Mouse (Mus musculus) intestine, embryonic 15.5 days (tissue): ENCODE measurements around the gene Ptprb. TPM values are rescaled to one million over a fixed set of nuclear protein-coding genes. Genes with fewer than 3 reads are reported as not detected.
A peak's percentile ranks its signal among the peaks of the same experiment; 100 is the strongest.

Experiments used
- ATAC-seq: fragments of 200-750 bp; cut with Nextera tagmentation; 2 replicates; pipeline ENCODE4 v1.8.0; 2017; ENCODE audit warnings: moderate TSS enrichment, moderate library complexity
- H3K27ac ChIP-seq: fragments of 300-500 bp; sonication (generic); 2 replicates; pipeline ENCODE4 v1.5.1; 2015; ENCODE audit warnings: mild to moderate bottlenecking, inconsistent platforms
- H3K27me3 ChIP-seq: fragments of 300-500 bp; sonication (generic); replicated peaks from 2 replicates; pipeline ENCODE4 v1.6.1; 2015; ENCODE audit warnings: inconsistent platforms
- H3K36me3 ChIP-seq: fragments of 300-500 bp; sonication (generic); 2 replicates; pipeline ENCODE4 v1.6.1; 2015; ENCODE audit warnings: inconsistent platforms
- H3K4me1 ChIP-seq: fragments of 300-500 bp; sonication (generic); replicated peaks from 2 replicates; pipeline ENCODE4 v1.6.1; 2015; ENCODE audit warnings: inconsistent platforms
- H3K4me2 ChIP-seq: fragments of 300-500 bp; sonication (generic); replicated peaks from 2 replicates; pipeline ENCODE4 v1.6.1; 2015; ENCODE audit warnings: mild to moderate bottlenecking, inconsistent platforms
- H3K4me3 ChIP-seq: fragments of 300-500 bp; sonication (generic); replicated peaks from 2 replicates; pipeline ENCODE4 v1.5.1; 2015; ENCODE audit warnings: inconsistent platforms
- H3K9ac ChIP-seq: fragments of 300-500 bp; sonication (generic); 2 replicates; pipeline ENCODE4 v1.6.1; 2015; ENCODE audit warnings: inconsistent platforms
- H3K9me3 ChIP-seq: fragments of 300-500 bp; sonication (generic); 2 replicates; pipeline ENCODE4 v1.6.1; 2016; ENCODE audit warnings: inconsistent platforms
- WGBS: fragments of 180-500 bp; shearing (Covaris S2); methylation state at CpG from one replicate; pipeline ENCODE4 v1.1.7; 2015; 5-methylcytosine and 5-hydroxymethylcytosine counted together
- polyA plus RNA-seq: library from polyadenylated mRNA; unstranded; fragments of >200 nt; fragmentation: Nextera tagmentation; extraction: Ambion mirVana; gene quantifications from 2 replicates; pipeline ENCODE4 v1.2.1, GENCODE M21; 2015

The Ptprb gene
- polyA plus RNA-seq, 1 experiment from 2014 or later: 4.7 TPM

DNA sequence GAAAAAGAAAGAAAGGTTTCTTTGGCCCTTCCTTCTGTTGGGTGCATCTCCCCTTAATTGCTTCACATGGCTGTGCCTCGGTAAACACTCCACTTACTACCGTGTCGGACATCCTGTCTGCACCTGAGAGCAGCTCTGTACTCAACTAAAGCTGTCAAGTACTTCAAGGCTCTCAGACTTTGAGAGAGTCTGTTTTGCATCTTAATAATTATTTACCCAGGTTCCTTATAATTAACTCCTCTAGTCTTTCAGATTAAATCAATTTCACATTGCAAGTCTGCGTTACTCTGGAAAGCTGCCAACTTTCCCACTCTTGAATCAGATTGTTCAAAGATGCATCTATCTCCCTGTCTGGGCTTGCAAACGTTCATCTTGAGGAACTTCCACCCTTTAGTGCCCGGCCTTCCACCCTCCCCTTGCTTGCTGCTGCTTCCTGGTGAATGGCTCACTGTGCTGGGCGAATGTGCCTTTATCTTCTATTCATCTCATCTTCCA, 111.1 kb downstream of the Ptprb start:
- no peak overlapping the region for H3K27ac ChIP-seq
- no peaks in the 10 kb centered on the region for H3K9me3 ChIP-seq
- H3K36me3 ChIP-seq: no peaks in the 10 kb centered on the region
- H3K27me3 ChIP-seq: no peaks in the 10 kb centered on the region
- H3K4me3 ChIP-seq: no peak overlapping the region
- no peak overlapping the region for H3K9ac ChIP-seq
- H3K4me2 ChIP-seq: no peak overlapping the region
- 34% methylated on average over 7 of the region's 7 CpGs for WGBS
- no peaks in the 10 kb centered on the region for H3K4me1 ChIP-seq
- no peak for ATAC-seq

DNA sequence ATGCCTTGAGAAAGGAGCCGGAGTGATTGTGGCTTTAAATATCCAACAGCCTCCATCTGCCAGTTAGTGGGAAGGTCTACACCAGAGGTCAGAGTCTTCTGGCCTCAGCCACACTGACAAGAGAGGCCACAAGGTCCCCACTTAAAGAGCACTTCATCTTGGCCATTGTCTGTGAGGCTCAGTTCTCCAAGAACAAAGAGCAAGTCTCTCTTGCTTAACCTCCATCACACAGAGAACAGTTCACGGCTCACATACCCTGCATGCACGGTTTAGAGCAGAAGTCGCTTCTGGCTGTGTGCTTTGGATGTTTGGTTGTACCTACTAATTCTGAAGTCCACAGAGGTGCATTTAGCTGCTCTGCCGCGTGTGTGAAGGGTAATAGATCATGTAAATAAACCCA, 113.5 kb downstream of the Ptprb start:
- no peak for ATAC-seq
- H3K4me1 ChIP-seq: no peaks in the 10 kb centered on the region
- no peaks in the 10 kb centered on the region for H3K9me3 ChIP-seq
- no peak overlapping the region for H3K27ac ChIP-seq
- H3K36me3 ChIP-seq: no peaks in the 10 kb centered on the region
- H3K4me3 ChIP-seq: no peak overlapping the region
- H3K9ac ChIP-seq: no peak overlapping the region
- 67% methylated on average over 6 of the region's 6 CpGs for WGBS
- no peaks in the 10 kb centered on the region for H3K27me3 ChIP-seq
- no peak overlapping the region for H3K4me2 ChIP-seq

GRCm38 (mm10) chr10:116393790-116394475, 118.6 kb downstream of the Ptprb start:
- Histone ChIP-seq H3K27me3 (no peaks in the 10 kb centered on the region), H3K36me3 (no peaks in the 10 kb centered on the region), H3K9me3 (no peaks in the 10 kb centered on the region), H3K4me2 (no peak overlapping the region), H3K4me1 (no peaks in the 10 kb centered on the region), H3K9ac (no peak overlapping the region), H3K4me3 (no peak overlapping the region), H3K27ac (no peak overlapping the region)
- no peak for ATAC-seq
- 64% methylated on average over 9 of the region's 9 CpGs for WGBS

DNA sequence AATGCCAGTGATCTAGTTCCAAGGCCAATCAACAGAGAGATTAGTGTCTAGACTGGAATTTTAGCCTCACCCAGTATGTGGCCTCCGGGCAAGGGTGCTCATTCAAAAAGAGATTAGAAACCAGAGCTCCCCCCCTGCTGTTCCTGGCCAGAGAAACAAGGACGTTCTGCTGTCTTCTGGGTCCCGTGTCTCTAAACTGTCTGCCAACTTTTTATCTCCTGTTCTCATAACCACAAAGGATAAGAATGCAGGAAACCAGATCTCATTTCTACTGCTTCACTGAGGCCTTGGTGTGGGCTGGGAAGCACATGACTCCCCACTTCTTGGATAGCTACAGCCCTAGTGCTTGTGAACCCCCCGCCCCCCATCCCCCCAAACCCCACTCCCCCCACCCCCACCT, 119.3 kb downstream of the Ptprb start:
- Histone ChIP-seq H3K4me3 (no peak overlapping the region), H3K27me3 (no peaks in the 10 kb centered on the region), H3K4me1 (no peaks in the 10 kb centered on the region), H3K4me2 (no peak overlapping the region), H3K9me3 (no peaks in the 10 kb centered on the region), H3K9ac (no peak overlapping the region), H3K36me3 (no peaks in the 10 kb centered on the region), H3K27ac (no peak overlapping the region)
- ATAC-seq: no peak
- 45% methylated on average over 4 of the region's 4 CpGs for WGBS

DNA sequence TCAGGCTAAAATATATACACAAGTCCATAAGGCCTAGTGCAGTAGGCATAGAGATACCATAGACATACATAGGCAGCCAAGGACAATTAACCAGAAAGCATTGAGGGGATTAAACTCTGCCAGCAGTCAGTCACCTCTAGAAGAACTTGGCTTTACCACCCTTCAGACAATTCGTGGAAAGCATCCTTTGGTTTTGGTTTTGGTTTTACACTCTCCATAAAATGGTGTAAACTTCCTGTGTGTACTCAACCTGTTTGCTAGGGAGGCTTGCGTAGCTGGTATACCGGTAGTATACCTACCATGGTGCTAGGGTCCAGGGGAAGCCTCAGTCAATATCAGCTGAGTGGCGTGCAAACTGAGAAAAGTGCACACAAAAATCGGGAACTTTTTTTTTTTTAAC, 121.0 kb downstream of the Ptprb start:
- no peaks in the 10 kb centered on the region for H3K36me3 ChIP-seq
- H3K9me3 ChIP-seq: no peaks in the 10 kb centered on the region
- no peaks in the 10 kb centered on the region for H3K27me3 ChIP-seq
- 74% methylated on average over 5 of the region's 5 CpGs for WGBS
- H3K9ac ChIP-seq: no peak overlapping the region
- no peak overlapping the region for H3K4me3 ChIP-seq
- no peaks in the 10 kb centered on the region for H3K4me1 ChIP-seq
- no peak for ATAC-seq
- no peak overlapping the region for H3K4me2 ChIP-seq
- no peak overlapping the region for H3K27ac ChIP-seq

GRCm38 (mm10) chr10:116396966-116397365, 121.6 kb downstream of the Ptprb start:
- H3K9me3 ChIP-seq: no peaks in the 10 kb centered on the region
- ATAC-seq: no peak
- WGBS: 83% methylated on average over 13 of the region's 13 CpGs
- no peak overlapping the region for H3K9ac ChIP-seq
- no peak overlapping the region for H3K4me3 ChIP-seq
- no peaks in the 10 kb centered on the region for H3K27me3 ChIP-seq
- H3K36me3 ChIP-seq: no peaks in the 10 kb centered on the region
- H3K27ac ChIP-seq: no peak overlapping the region
- H3K4me1 ChIP-seq: no peaks in the 10 kb centered on the region
- H3K4me2 ChIP-seq: no peak overlapping the region

- Histone ChIP-seq H3K4me1 (no peaks in the 10 kb centered on the region), H3K27ac (no peak overlapping the region), H3K27me3 (no peaks in the 10 kb centered on the region), H3K36me3 (no peaks in the 10 kb centered on the region), H3K9me3 (no peaks in the 10 kb centered on the region), H3K4me2 (peak overlapping the region; percentile 45), H3K9ac (no peak overlapping the region), H3K4me3 (no peak overlapping the region)
- WGBS: 37% methylated on average over 14 of the region's 14 CpGs
- no peak for ATAC-seq
These were observed 122.2 kb downstream of the Ptprb start for GRCm38 (mm10) chr10:116397573-116397972.

DNA sequence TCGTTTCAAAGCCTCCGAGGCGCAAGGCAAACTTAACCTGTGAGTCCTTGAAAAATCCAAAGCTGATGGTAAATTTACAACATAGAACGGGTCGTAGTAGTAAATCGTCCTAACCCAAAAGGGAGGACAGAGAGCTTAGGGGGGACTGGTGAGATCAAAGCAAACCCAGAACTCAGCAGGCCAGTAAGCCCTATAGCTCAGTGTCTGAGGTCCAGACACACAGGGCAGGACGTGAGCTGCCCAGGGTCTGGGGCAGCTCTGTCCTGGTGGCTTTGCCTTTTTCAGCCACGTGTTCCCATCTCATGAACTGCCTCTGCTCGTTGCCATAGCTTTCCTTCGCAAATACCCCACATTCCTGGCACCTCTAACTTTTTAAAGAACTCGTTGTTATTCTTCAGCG, 122.7 kb downstream of the Ptprb start:
- no peaks in the 10 kb centered on the region for H3K9me3 ChIP-seq
- 49% methylated on average over 12 of the region's 12 CpGs for WGBS
- H3K27me3 ChIP-seq: no peaks in the 10 kb centered on the region
- no peaks in the 10 kb centered on the region for H3K4me1 ChIP-seq
- no peak overlapping the region for H3K4me3 ChIP-seq
- H3K4me2 ChIP-seq: 0 out of 2 replicates have a peak overlapping the region, but pooled peaks have one; percentile 45
- ATAC-seq: no peak
- no peaks in the 10 kb centered on the region for H3K36me3 ChIP-seq
- H3K27ac ChIP-seq: no peak overlapping the region
- no peak overlapping the region for H3K9ac ChIP-seq

DNA sequence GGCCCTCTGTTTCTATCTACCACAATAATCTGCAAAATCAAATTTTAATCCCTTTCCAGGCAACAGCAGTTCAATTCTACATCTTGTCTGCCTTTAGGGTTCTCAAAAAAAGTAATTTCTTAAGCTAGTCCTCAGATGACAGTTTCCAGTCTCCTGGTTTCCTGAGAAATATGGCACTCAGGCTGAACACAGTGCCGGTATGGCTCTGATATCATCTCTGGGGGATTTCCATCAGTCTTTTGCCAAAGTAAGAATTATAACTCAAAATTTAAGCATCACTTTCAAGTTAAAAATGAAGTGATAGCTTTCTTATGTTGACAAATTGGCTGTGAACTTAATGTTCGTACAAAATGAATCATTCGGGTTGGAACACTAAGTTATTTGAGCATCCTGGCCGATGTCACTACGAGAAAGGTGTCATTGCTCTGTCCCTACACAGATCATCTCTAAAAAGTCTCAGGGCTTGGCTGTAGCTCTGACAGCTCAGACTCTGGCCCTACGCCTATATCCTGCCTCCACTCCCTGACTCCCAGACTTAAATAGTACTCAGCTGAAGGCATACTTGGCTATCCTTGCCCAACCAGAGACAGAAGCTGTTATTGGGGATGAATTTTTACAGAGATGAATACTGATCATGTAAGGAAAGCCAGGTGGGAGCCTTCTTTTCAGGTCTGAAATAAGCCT, 127.6 kb downstream of the Ptprb start:
- ATAC-seq: no peak
- no peaks in the 10 kb centered on the region for H3K4me1 ChIP-seq
- H3K4me2 ChIP-seq: no peak overlapping the region
- no peaks in the 10 kb centered on the region for H3K36me3 ChIP-seq
- no peak overlapping the region for H3K4me3 ChIP-seq
- 81% methylated on average over 6 of the region's 6 CpGs for WGBS
- H3K27ac ChIP-seq: no peak overlapping the region
- H3K9me3 ChIP-seq: no peaks in the 10 kb centered on the region
- H3K27me3 ChIP-seq: no peaks in the 10 kb centered on the region
- no peak overlapping the region for H3K9ac ChIP-seq

- H3K4me1 ChIP-seq: no peaks in the 10 kb centered on the region
- H3K9ac ChIP-seq: no peak overlapping the region
- no peaks in the 10 kb centered on the region for H3K36me3 ChIP-seq
- H3K4me2 ChIP-seq: no peak overlapping the region
- no peaks in the 10 kb centered on the region for H3K27me3 ChIP-seq
- H3K4me3 ChIP-seq: no peak overlapping the region
- WGBS: 37% methylated on average over 4 of the region's 4 CpGs
- no peaks in the 10 kb centered on the region for H3K9me3 ChIP-seq
- no peak for ATAC-seq
- no peak overlapping the region for H3K27ac ChIP-seq
These were observed 128.4 kb downstream of the Ptprb start for GRCm38 (mm10) chr10:116403679-116404078.

- Histone ChIP-seq H3K4me2 (no peak overlapping the region), H3K36me3 (no peaks in the 10 kb centered on the region), H3K27me3 (no peaks in the 10 kb centered on the region), H3K9me3 (no peaks in the 10 kb centered on the region), H3K9ac (no peak overlapping the region), H3K4me3 (no peak overlapping the region), H3K27ac (no peak overlapping the region), H3K4me1 (no peaks in the 10 kb centered on the region)
- 94% methylated on average over 6 of the region's 6 CpGs for WGBS
- no peak for ATAC-seq
These were observed 129.7 kb downstream of the Ptprb start for GRCm38 (mm10) chr10:116405011-116405410.

DNA sequence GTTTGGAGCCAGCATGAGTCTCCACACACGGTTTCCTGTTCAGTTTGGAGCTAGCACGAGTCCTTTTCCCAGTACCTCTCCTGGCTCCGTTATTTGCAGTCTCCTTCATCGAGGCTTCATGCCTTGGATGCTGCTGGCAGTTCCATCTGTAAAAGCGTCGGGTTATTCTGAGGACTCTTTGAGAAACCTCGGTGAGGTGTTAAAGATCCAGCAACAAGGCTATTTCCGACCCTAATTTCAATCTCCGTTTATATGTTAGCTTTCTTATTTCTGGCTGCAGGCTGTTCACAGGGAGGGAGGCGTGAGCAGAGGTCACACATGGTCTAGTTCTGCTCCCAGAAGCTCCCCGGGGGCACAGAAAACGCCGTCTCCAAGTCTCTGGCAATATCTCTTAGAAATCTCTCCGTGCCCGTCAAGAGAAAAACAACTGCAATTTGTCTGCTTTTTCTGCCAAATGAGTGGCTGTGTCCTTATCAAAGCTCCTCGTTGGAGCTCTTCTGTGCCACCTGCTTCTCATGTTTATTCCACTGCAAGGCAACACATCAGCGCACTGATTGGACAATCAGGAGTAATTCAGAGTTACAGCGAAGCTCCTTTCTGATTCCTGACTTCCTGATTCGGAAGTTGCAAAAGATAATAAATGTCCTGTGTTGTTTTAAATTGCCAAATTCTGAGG, 132.5 kb downstream of the Ptprb start:
- no peaks in the 10 kb centered on the region for H3K4me1 ChIP-seq
- no peak overlapping the region for H3K4me3 ChIP-seq
- H3K9me3 ChIP-seq: no peaks in the 10 kb centered on the region
- no peak overlapping the region for H3K4me2 ChIP-seq
- 58% methylated on average over 19 of the region's 19 CpGs for WGBS
- ATAC-seq: no peak
- no peaks in the 10 kb centered on the region for H3K27me3 ChIP-seq
- no peaks in the 10 kb centered on the region for H3K36me3 ChIP-seq
- H3K27ac ChIP-seq: no peak overlapping the region
- H3K9ac ChIP-seq: no peak overlapping the region
